Mouse (Mus musculus): ENCODE results near the gene Tax1bp1.

Gene Tax1bp1

DNA sequence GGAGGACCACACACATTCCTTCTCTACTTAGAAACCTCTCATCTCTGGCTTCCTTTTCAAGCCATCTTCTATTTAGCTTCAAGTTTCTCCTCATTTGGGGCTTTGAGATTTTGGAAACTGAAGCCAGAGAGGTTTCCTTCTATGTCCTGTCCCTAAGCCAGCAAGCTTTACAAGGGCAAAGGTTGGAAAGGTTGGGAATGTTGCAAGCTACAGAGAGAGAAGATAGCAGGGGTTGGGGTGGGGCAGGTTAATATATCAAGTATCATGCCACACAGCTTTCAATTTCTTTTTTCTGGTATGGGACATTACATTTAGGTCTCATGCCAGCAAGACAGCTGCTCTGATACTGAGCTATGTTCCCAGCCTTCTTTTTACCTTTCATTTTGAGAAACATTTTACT, 8.2 kb upstream of the Tax1bp1 start:
- no peak for DNase-seq (ENCODE audit: low spot score in 2 of 2)

DNA sequence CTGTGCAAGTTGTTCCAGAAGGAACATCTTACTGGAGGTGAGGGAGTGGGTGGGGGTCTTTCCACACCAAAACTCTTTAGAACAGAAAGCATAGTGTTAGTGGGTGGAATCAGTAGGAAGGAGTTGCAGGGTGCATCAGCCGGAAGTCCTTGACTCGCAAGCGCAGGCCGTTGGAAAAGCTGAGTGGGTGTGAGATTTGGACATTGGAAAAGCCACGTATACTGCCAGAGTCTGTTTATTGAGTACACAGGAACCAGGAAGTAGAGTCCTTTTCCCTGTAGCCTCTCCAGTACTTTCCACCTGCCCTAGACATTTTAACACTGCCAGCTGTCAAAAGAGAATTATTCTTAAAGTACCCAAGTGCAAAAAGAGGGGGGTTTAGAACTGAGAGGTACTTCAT, 5.7 kb upstream of the Tax1bp1 start:
- no peak for DNase-seq (ENCODE audit: low spot score in 2 of 2)

- DNase-seq (ENCODE audit: low spot score in 2 of 2): no peak
These were observed 966 bp upstream of the Tax1bp1 start for GRCm38 (mm10) chr6:52712563-52712962.

DNA sequence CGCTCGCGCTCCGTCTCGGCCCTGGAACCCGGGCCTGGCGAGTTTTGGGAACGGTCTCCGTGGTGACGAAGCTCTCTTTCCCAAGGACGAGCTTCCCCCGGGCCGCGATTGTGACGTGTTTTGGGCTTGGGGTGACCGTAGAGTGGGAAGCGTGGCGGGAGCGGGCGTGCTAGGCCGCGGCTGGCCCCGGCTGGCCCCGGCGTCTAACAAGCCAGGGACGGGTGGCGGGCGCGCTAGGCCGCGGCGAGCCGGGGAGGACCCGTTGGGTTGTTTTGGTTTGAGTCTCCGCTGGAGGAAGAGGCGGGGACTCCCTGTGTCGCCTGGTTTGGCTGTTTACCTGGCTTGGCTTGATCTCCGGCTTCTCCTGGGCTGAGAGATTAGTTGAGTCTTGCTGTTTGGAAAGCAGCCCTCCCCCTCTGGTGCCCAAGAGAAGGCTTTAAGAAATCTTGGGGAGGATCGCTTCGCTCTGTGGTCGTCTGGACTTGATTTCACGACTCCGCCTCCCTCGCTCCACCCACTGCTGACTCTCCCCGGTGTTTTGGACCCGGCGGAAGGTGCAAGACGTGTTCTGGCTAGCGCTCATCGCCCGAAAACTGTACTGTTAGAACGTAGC, 474 bp downstream of the Tax1bp1 start:
- DNase-seq (ENCODE audit: low spot score in 2 of 2): peak in 1 of 2 experiments; percentile 55

GRCm38 (mm10) chr6:52717493-52718192, 4.1 kb downstream of the Tax1bp1 start:
- DNase-seq (ENCODE audit: low spot score in 2 of 2): no peak

DNA sequence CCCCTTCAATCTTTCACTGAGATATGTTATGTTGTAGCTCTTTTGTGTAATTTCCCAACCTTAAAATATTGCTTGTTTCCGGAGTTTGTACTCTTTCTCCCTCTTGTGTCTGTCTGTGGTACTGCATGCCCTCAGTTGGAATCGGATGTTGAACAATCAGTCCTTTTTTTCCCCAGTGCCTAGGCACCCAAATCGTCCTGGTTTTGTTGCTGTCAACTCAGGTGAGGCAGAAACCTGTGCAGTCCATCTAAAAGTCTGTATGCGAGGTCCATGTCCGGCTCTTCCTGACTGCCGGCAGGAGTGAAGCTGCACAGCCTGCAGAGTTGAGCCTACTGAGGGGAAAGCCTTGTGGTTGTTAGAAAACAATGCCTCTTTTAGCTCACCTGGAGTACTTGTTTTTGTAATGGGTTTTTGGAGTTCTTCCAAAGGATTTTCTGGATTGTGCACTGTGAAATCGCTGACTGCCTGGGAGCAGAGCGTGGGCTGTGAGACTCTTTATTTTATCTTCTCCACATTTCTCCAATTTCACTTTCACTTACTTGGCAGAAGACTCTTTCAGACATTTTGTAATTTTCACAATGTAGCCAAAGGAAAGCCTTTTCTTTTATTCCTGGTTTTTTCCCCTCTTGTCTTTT, 11.4 kb downstream of the Tax1bp1 start:
- peak in 1 of 2 experiments; percentile 64 for DNase-seq (ENCODE audit: low spot score in 2 of 2)

- no peak for DNase-seq (ENCODE audit: low spot score in 2 of 2)
These were observed 16.8 kb downstream of the Tax1bp1 start for GRCm38 (mm10) chr6:52730338-52730737.

GRCm38 (mm10) chr6:52734630-52735029, 21.1 kb downstream of the Tax1bp1 start:
- no peak for DNase-seq (ENCODE audit: low spot score in 2 of 2)

GRCm38 (mm10) chr6:52752832-52753231, 39.3 kb downstream of the Tax1bp1 start:
- DNase-seq (ENCODE audit: low spot score in 2 of 2): no peak

DNA sequence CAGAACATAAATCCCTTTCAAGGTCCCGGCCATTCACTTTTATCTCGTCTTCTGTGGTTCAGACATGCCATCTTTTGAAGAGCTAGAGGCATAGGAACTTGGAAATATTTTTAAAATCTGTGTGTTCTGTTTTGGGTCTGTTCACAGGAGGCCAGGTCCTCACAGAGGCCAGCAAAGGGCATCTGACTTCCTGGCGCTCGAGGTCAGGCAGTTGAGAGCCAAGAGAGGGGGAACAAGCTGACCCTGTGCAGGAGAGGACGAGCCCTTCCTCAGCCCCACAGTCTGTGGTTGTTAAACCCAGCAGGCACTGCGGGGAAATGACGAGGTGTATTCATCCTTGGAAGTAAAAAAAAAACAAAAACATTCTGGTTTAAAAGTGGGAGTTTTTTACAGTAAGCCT, 51.7 kb downstream of the Tax1bp1 start:
- DNase-seq (ENCODE audit: low spot score in 2 of 2): no peak

- no peak for DNase-seq (ENCODE audit: low spot score in 2 of 2)
These were observed 57.3 kb downstream of the Tax1bp1 start for GRCm38 (mm10) chr6:52770789-52771188.

DNA sequence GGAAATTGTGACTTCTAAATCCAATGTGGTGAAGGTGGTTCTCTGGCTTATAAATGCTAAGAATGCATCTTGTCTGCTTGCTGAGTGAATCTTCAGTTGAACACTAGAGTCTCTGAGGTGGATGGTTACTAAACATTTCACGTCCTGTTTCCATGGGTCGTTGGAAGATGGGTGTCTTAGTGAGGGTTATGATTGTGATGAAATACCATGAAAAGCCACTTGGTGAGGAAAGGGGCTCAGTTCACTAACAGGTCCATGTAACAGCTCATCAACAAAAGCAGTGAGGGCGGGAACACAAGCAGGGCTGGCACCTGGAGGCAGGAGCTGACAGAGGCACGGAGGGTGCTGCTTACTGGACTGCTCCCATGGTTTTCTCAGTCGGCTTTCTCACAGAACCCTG, 59.6 kb downstream of the Tax1bp1 start:
- no peak for DNase-seq (ENCODE audit: low spot score in 2 of 2)

GRCm38 (mm10) chr6:52775350-52775749, 61.8 kb downstream of the Tax1bp1 start:
- no peak for DNase-seq (ENCODE audit: low spot score in 2 of 2)

DNA sequence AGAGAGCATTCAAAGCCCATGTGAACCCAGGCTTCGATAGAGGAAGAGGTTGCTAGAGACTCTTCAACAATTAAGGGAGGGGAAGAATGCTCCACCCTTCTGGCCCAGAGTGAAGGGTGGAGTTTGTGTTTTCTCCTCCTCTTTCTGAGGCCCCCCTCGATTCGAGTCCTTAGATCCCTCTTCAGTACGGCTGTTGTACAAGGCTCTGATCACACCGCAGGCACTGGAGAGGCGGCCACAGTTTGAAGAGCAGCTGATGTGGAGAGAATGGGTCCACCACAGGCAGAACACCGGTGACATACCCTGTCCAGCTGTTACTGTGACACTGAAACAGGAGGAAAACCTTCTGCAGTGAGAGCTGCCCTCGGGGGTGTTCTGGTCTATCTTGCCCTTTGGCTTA, 62.4 kb downstream of the Tax1bp1 start:
- no peak for DNase-seq (ENCODE audit: low spot score in 2 of 2)

DNA sequence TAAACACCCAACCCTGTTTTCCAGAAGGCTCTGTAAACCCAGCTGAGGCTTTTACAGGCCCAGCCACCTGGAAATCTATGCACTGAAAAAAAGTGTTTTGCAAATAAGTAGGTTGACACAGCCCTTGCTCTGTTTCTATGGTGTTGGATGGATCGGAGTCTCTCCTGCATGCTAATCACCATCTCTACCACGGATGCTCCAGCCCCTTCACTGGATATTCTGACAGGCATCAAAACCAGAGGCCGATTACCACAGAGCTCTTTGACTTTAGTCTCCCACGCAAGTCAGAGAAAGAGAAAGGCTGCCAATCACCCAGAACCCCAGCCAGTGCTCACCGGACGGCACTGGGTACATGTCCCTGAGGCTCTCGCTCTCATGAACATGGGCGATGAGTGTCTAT, 63.5 kb downstream of the Tax1bp1 start:
- DNase-seq (ENCODE audit: low spot score in 2 of 2): no peak

- DNase-seq (ENCODE audit: low spot score in 2 of 2): no peak
These were observed 65.0 kb downstream of the Tax1bp1 start for GRCm38 (mm10) chr6:52778523-52778922.

- no peak for DNase-seq (ENCODE audit: low spot score in 2 of 2)
These were observed 66.0 kb downstream of the Tax1bp1 start for GRCm38 (mm10) chr6:52779546-52779945.

DNA sequence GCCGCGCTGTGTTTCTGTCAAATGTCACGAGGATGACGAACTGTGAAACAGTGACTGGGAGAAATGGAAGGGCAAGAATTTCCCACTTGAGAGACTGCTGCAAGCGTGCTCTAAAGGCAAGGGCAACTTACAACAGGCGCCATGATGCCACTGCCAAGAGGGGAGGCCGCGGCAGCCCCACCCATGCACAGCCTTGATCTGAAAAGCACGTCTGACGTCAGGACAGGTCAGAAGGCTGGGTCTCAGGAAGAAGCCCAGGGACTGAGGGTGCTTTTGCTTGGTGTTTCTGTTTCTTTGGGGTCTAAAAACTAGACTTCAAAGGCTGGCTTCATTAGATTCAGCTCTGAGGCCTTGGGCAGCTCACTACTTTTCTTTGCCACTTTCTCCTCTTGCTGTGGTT, 76.8 kb downstream of the Tax1bp1 start:
- DNase-seq (ENCODE audit: low spot score in 2 of 2): no peak

- DNase-seq (ENCODE audit: low spot score in 2 of 2): no peak
These were observed 77.3 kb downstream of the Tax1bp1 start for GRCm38 (mm10) chr6:52790781-52791180.

- DNase-seq (ENCODE audit: low spot score in 2 of 2): no peak
These were observed 78.9 kb downstream of the Tax1bp1 start for GRCm38 (mm10) chr6:52792455-52792854.

- no peak for DNase-seq (ENCODE audit: low spot score in 2 of 2)
These were observed 81.7 kb downstream of the Tax1bp1 start for GRCm38 (mm10) chr6:52795029-52795841.

GRCm38 (mm10) chr6:52796035-52796598, 82.6 kb downstream of the Tax1bp1 start:
- DNase-seq (ENCODE audit: low spot score in 2 of 2): no peak

All from frontal cortex, postnatal 14 days (tissue).